Mouse (Mus musculus) CD8-positive naive resting alpha-beta T cell, adult 2 months (primary cell): Measurements from ENCODE around the gene Ptprd.

Experiments
- DNase-seq, 2 experiments: peaks; one replicate each; pipeline ENCODE4 v3.0.0; 2022; ENCODE audit warnings: low read depth in 2 of 2, low spot score in 2 of 2

Gene Ptprd

DNA sequence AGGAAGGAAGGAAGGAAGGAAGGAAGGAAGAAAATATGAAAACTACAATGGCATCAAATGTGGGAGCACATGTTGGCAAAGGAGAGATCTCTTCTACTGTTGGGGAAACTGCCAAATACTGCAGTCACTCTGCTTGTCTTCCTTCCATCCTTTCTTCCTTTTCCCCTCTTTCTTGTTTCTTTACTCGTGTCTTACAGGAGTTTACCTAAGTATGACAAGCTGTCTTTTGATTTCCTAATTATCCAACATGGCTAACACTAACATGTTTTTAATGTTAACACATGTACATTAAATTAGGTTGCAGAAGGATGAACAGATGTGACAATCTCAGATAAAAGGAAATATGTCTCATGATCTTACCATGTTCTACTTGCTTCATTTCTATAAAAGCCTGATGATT lies 625.5 kb downstream of the Ptprd start:
- DNase-seq = no peak

DNA sequence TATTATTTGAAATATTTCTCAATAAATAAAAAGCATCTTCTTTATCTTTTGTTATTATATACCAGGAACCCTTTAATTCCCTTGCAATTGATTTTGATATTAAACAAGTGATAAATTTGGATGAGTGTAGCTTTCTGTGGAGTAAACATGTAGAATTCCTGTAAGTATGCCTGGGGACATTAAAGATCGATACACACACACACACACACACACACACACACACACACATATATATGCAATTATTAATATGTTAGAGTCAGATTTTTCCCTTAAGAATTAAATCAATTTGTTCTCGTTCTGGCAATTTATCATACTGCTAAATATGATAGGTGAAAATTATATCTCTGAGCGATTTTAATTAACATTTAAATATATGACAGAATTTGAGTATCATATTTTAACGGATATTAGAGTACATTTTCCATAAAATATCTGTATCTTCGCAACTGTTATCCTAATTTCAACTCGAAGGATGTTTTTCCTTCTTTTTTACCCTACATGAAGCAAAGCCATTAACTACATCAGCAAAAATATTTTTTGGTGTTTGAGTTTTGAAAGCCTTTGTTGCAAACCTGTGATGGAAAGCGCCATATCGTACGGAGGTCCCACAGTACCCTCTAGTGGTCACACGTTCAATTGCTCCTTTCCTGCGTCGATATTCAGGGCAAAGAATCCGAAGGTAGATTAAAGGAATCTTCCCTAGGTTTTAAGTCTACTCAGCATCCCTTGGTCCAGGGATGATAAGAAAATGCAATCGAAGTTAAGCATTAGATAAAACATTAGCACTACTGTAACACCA lies 653.2 kb downstream of the Ptprd start:
- DNase-seq = no peak

DNA sequence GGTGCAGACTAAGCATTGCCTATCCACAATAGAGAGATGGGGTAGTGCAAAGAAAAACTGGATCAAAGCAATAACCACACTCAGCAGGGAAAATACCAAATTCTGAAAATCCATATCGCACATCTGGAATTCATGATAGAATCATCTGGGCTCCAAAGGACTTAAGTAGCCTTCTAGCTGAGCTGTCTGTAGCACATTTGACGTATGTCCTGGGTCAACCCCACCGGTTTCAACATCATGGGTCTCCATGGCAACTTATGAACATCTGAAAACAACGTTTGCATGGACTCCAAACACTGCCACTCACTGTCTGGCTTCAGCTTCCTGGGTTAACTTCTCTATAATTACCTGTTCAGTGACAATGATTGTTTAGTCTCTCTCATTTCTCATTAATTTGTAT lies 655.9 kb downstream of the Ptprd start:
- DNase-seq = no peak

DNA sequence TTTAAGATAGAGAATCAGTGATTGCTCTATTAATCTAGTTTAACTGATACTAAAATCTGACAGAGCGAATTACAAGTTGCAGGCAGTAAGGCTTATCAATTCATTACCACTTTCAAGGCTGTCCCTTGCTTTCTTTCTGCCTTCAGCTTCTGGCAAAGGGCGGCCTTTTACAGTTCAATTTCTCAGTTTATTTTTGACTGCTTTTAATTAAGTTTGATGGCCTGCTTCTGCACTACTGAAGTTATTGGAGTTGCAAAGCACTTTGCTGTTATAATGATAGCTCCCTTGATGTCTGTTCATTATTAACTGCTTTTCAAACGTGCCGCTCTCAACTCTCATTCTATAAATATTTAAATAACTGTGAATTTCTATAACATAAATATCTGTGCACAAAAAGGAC lies 673.9 kb downstream of the Ptprd start:
- no peak for DNase-seq

DNA sequence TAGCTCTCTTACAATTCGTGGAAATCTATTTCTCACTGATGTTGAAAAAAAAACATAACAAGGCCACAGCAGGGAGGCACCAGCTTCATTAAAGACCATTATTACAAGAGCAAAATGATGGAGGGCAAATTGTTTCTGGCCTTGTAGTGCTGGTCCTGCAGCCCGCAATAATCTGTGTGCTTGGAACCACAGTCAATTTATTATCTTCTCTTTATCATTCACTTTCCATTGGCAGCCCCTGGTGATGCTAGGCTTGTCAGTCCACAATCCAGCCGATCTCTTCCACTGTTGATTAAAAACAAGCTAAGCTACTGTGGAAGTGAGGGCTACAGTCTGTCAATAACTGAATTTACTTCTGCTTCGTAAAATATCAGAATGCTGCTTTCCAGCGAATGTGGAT lies 674.4 kb downstream of the Ptprd start:
- no peak for DNase-seq

DNA sequence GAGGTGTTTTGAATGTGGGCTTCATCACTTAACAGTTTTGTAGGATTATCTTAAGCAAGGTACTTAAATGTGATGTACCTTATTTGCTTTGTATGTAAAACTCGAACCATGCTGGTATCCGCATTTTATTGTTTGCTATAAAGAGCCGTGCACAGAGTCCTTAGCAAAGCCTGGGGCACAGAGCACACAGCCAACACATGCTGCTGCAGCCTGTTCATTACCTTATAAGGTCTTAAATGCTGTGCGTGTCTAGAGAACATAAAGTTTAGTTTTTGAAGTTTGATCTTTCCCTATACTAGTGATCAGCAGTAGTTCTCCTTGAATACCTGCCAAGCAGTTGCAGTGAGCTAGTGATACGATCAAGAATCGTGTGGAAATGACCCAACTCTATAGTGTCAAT lies 676.2 kb downstream of the Ptprd start:
- no peak for DNase-seq

DNA sequence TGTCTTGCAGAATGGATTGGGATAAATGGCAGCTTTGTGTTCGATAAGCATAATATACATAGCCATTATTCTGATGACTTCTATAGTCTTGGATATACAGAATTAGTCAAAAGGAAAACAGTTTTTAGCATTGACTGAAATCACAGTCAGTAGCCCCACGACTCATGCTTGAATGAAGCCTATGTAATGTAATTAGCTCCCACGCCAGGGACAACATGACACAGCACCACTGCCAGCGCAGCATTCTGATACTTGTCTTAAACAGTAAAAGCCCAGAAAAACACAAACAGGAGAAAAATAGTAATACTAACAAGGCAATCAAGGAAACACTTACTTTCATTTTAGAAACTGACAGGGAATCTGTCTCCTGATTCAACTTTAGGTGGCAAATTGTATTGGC lies 677.2 kb downstream of the Ptprd start:
- DNase-seq = no peak

DNA sequence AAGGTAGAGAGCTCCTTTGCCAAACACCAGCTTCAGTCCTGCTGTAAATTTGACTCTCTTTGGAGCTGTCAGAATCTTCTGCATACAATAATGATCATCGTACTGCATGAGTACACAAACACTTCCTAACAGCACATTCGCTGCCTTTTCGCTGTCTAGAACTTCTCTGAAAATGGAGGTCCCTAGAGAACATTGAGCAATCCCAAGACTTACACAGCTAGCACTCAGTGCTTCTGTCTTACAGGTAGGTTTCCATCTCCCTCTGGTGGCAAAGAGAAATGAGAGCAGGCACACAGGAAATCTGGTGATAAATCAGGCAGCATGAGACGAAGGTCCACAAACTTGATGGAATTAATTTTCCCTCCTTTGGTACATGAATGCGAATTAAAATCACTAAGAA lies 692.6 kb downstream of the Ptprd start:
- DNase-seq = no peak

DNA sequence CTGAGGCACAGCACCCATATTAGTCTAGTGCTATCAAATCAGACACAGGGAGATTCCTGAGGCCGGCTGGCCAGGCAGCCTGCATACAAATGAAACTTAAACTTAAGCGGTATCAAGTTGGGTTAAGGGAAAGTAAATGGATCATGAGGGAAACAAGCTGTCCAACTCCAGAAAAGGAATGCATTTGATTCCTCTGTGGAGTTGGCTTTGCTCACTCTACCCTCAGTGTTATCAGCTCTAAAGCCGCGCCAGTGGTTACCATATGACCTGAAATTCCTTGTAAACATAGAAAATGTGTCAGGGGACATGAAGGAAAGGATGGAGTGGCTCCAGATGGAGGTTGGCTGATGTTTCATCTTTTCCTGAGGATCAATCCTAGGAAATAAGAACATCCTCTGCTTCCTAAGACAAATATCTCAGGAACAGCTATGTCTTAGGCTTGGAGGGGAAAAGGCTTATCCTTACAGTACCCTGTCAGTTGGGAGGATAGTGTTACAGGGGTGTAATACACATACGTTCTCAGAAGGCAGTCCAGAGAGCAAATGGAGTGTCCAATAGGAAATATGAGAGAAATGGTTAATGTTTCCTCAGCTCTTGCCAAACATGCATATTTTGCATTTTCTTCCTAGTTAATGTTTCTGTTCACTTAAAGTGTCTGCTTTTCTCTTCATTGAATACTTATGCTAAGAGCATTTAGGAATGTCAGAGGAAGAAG lies 697.7 kb downstream of the Ptprd start:
- no peak for DNase-seq

DNA sequence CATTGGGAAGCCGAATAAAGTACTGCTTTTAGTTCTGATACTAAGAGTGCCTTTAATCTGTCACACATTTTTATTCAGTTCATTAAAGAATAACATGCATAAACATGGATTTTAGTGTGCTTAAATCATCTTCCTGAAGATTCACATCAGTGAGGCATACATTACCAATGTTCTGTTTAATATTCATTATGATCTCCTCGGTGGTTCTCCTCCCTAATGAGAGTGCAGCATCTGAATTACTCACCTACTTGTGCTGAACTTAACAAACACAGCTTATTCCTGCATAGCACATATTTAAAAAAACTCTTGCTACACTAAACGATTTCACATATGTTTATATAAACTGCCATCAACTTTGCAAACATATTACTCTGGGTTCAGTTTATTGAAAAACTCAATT lies 698.7 kb downstream of the Ptprd start:
- DNase-seq = no peak

DNA sequence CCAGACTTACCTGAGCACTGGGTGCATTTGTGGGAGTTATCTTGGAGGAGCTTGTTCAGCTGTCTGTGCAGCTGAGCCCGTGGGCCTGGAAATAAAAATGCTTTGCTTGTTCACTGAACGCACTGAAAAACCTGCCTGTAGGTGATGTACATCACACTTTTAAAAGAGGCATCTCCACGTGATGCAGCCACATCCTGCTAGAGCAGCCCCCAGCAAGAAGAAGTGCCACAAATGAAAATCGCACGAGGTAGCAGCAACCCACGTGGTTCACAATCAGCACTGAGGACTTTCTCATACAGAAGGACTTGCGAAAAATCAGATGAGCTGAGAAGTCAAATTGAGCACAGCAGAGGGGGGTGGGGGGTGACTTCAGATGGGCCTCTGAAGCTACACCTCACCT lies 757.7 kb downstream of the Ptprd start:
- no peak for DNase-seq

DNA sequence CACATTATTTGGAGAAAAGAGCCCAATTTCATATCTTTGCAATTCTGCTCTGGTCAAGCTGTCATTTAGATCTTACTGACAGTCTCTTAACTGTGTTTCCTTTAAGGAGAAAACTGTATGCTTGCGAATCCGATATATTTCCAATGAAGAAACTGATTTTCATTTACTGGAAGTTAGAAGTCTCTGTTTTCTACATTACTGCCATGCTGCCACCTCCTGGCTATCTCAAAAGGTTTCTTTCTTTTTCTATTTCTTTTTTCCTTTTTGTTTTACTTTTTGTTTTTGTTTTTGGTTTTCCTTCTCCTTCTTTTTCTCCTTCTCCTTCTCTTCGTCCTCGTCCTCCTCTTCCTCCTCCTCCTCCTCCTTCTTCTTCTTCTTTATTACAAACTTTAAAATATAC lies 812.6 kb downstream of the Ptprd start:
- no peak for DNase-seq

DNA sequence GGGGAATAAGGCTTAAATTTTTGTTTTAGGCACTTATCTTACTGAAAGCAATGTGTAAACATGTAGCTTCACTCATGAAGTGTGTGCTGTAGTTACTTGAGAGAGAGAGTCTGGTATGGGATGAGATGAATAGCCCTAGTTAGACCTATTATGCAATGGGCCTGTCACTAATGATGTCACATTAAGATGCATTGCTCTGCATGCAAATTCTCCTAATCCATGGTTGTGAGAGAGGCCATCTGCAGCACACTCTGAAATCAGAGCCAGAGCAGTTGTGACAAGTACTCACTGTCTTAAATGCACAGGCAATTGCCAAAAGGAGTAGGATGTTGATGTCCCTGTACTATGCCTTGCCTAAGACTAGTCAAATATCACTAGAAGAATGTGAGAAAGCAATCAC lies 850.0 kb downstream of the Ptprd start:
- DNase-seq = no peak

DNA sequence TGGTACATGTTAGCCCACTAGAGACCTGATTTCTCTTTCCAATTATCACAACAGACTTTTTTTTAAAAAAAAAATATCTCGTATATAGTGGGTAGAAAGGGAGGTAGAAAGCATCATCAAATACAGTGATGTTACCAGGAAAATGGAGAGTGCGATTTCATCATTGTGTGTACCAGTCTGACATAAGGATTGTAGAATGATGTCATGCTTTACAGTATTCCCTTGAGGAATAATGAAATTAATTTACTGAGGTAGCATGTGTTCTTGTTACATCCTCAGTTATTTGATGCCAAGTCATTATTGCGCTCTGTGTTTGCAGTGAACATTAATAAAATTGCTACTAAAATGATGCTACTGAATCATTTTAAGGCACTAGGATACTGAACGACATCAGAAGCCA lies 884.6 kb downstream of the Ptprd start:
- DNase-seq = no peak

DNA sequence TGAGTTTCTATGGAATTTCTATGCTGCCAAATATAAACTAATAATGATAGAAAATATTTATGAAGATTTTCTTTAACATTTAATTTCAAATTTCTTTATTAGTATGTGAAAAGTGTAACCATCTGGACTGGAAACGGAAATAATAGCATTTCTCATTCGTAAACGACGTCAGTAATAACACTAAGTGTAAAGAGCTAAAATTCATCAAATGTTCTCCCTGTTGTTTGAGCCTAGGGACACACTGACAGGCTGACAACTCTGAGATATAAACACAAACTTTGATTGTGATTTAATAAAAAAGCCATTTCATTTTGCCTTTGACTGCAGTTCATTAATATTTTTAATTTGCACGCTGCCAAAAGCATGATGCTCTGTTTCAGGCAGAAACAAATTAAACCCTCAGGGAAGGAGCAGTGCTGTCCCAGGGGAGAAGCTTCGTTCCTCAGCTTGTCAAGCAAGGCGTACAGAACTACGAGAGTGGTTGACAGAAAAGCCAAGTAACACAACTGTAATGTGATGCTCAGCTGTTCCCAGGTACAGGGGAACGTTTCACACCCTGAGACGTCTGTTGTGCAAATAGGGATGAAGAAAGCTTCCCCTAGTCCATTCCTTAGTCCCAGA lies 894.6 kb downstream of the Ptprd start:
- no peak for DNase-seq

DNA sequence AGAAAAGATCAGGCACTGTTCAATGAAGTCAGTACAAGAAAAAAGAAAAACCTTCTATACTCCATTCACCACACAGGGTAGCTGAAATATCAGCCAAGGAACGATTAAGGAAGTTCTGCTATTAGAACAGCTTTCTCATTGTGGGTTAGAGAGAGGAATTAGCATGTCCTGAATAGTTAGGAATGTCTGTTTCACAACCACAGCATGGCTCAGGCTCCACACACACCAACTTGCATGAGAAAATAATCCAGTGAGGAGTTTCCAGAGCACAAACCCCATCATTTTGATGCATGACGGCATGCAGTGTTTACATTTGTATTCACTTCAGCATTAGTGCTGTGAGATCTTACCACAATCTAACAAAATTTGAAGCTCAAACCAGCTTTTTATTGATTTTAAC lies 895.1 kb downstream of the Ptprd start:
- DNase-seq = no peak

DNA sequence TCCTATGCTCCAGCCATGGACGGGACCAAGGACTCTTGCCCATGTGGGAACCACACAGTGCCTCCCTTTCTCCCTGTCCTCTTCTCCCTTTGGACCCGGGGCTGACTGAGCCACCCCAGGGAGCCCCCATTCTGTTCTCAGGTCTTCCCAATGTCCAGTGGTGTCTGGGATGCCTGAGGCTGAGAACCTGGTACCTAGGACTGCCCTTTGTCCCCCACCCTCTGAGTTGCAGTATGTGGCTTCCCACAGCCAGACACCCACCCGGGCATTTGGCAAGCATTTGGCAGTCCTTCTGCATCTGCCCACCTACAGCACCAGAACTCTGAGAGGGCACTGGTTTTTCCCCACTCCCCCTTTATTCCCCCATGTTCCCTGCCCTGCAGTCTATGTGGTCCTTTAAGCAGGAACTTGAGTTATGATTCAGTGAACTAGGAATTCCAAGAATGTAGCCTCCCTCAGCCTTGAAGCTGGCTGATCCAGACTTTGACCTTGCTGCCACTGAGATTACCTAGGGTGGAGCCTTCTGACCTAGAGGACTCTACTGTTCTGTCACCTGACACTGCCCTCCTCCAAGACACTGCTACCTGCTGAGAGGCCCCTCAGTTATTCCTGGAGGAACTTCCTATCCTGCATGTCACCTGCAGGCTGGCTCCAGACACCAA lies 901.5 kb downstream of the Ptprd start:
- no peak for DNase-seq

DNA sequence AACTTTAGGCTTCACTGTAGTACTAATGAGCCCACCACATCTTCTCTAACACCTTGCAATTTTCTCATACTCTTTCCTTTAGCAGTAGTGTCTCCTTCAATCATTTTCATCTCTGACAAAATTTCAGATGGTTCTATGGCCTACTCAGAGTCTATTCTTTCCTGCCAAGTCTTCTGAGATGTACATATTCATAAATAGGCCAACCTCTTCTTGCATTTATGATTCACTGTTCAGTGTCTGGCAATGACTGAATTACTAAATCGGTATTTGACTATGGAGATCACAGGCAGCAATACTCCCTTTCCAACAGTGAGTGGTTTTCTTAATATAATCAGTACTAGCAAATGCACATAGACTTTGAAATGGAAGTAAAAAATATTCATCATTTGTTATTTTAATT lies 928.3 kb downstream of the Ptprd start:
- DNase-seq = no peak

DNA sequence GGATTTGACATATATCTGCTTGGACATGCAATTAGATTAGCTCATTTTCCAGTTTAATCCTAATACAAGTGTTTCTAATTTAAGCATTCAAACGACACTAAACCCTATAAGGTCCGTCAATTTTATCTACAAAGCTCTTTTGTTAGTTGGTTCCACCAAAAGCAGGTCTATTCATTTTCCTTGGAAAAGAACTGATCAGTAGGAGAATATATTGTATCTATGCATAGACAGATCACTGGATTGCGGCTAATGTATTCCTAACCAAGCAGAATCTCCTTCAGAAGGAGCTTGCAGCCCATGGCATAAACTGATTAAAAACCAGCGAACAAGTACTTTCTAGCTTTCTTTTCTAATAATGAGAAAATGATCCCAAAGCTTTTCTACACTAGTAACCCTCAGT lies 933.8 kb downstream of the Ptprd start:
- DNase-seq = no peak

DNA sequence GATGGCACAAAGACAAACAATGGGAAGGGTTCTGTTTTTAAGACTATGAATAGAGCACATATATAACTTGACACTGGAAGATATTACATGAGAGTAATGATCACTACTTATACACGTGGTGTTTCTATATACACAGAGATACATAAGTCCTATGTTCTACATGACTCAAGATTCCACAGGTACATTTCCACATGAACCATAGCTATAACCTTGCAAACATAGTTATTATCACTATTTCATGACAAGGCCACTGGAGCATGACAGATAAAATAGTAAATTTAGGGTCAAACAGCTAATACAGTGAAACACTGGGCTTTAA lies 951.8 kb downstream of the Ptprd start:
- DNase-seq = no peak

DNA sequence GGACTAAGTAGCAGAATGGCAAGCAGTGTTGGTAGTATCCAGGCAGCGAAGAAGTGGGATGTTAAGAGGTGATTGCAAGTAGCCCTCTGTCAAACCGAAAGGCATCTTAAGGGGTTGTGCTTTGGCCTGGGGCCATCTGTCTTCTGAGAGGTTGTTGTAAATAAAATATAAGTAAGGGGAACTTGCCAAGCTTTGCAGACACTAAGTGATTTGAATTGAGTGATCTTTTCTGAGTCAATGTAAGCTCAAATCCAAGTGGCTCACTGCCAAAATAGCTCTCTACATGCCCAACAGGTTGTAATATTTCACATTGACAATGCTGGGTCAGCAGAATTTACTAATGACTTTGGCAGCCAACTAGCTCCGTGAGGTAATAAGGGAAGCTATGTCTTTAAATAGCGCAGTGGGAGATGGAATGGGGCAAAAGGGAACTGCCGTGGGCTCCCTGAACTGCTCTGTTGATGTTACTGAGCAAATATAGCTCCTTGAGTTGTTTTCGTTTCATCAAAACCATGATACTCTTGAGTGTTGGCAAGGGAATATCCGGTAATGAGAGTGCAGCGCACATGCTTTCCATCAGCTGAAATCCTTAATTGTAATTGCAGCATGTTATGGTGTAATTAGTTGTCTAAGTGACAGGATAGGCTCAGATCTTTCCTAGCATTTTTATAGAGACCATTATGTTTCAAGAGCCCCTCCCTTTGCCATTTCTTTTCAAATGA lies 952.4 kb downstream of the Ptprd start:
- DNase-seq = no peak
